9 mouse cellular contexts compared by ENCODE assay signal in the genomic region with DNA sequence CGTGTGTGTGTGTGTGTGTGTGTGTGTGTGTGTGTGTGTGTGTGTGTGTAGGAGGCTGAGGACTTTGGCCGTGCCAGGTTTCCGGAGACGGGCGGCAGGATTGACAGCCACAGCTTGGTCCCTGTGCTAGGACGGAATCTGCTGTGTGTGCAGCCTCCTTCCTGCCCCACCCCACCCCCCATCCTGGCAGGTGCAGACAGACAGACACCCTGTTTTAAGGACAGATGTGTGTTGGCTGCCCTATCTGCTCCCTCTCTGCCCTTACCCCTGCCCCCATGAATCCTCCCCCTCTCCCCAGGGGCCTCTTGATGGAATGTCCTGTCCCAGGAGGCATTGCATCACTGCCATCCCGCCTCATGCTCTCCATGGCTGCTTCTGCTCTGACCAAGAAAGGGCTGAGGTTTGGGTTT.
DNase-seq lines count a peak whose midpoint lies in the region; ATAC-seq lines count a peak whose summit lies in the region.
"Had no signal": no experiment of that assay in that cellular context is flagged by ENCODE, and none has a peak within 500 bp of the region (broad histone marks: within the 10 kb centered on the region; RNA-seq: fewer than 3 reads in every experiment).

No protein-coding gene starts in this region.

- no peaks in the 10 kb centered on the region for H3K9me3 ChIP-seq in midbrain, embryonic 11.5 days (ENCODE audit: control insufficient read depth, low read length)
- no peaks in the 10 kb centered on the region for H3K9me3 ChIP-seq in midbrain, embryonic 15.5 days
- H3K9me3 ChIP-seq in heart, embryonic 11.5 days (replicated peaks; ENCODE audit: control insufficient read depth, low read length), result peaks cover 4% of the 10 kb centered on the region; the same call in 1 of the 2 replicates
- H3K9me3 ChIP-seq: embryonic facial prominence, embryonic 12.5 days; midbrain, embryonic 10.5 days had no signal

- peak; percentile 53 for DNase-seq in midbrain, embryonic 11.5 days (ENCODE audit: low spot score, missing footprints)
- DNase-seq in kidney, postnatal 36 days, result peak; percentile 15 to 43
- DNase-seq in cerebellum, adult 8-10 months, result no peak
- DNase-seq in right cerebral cortex, postnatal 25 days, result no peak

- WGBS in midbrain, embryonic 11.5 days, result 73% methylated on average over 7 of the region's 7 CpGs
- 87% methylated on average over 7 of the region's 7 CpGs for WGBS in midbrain, embryonic 15.5 days
- 50% methylated on average over 6 of the region's 7 CpGs for WGBS in heart, embryonic 11.5 days (ENCODE audit: insufficient replicate concordance)

- ATAC-seq in midbrain, embryonic 11.5 days (ENCODE audit: low FRiP score), result no peak
- ATAC-seq in midbrain, embryonic 15.5 days (replicated peaks), result no peak
- ATAC-seq in heart, embryonic 11.5 days (replicated peaks; ENCODE audit: insufficient number of reproducible peaks, low FRiP score, low TSS enrichment), result 0 out of 2 replicates have a peak, but pooled peaks have one; percentile 23
- no peak for ATAC-seq in inflammation-experienced regulatory T-cells, adult 6 months

- no peaks in the 10 kb centered on the region for H3K4me1 ChIP-seq in midbrain, embryonic 11.5 days (ENCODE audit: control insufficient read depth, insufficient read depth, low read length)
- H3K4me1 ChIP-seq in midbrain, embryonic 15.5 days, result no peaks in the 10 kb centered on the region
- H3K4me1 ChIP-seq in heart, embryonic 11.5 days (ENCODE audit: control insufficient read depth, insufficient read depth, low read length), result peaks cover 12% of the 10 kb centered on the region
- H3K4me1 ChIP-seq: embryonic facial prominence, embryonic 12.5 days had no signal

- no peaks in the 10 kb centered on the region for H3K36me3 ChIP-seq in midbrain, embryonic 11.5 days (ENCODE audit: control insufficient read depth, insufficient read depth, low read length)
- H3K36me3 ChIP-seq in midbrain, embryonic 15.5 days (replicated peaks), result no peaks in the 10 kb centered on the region
- 0 out of 2 replicates have a peak, but pooled peaks cover under 1% of the 10 kb centered on the region for H3K36me3 ChIP-seq in heart, embryonic 11.5 days (ENCODE audit: control insufficient read depth, insufficient read depth, low read length)
- H3K36me3 ChIP-seq: embryonic facial prominence, embryonic 12.5 days; midbrain, embryonic 10.5 days had no signal

- no peaks in the 10 kb centered on the region for H3K27me3 ChIP-seq in midbrain, embryonic 11.5 days (ENCODE audit: control insufficient read depth, insufficient read depth, low read length)
- no peaks in the 10 kb centered on the region for H3K27me3 ChIP-seq in midbrain, embryonic 15.5 days (replicated peaks)
- no peaks in the 10 kb centered on the region for H3K27me3 ChIP-seq in heart, embryonic 11.5 days (ENCODE audit: control insufficient read depth, insufficient read depth, low read length)
- H3K27me3 ChIP-seq: embryonic facial prominence, embryonic 12.5 days had no signal

- H3K27ac ChIP-seq in midbrain, embryonic 11.5 days (ENCODE audit: low read depth, low read length), result no peak overlapping the region
- no peak overlapping the region for H3K27ac ChIP-seq in midbrain, embryonic 15.5 days
- peak overlapping the region; percentile 70 for H3K27ac ChIP-seq in heart, embryonic 11.5 days (ENCODE audit: low read depth, low read length)
- H3K27ac ChIP-seq: embryonic facial prominence, embryonic 12.5 days; midbrain, embryonic 10.5 days had no signal

- H3K4me2 ChIP-seq in midbrain, embryonic 11.5 days, result no peak overlapping the region
- no peak overlapping the region for H3K4me2 ChIP-seq in midbrain, embryonic 15.5 days
- no peak overlapping the region; the same call in 1 of the 2 replicates for H3K4me2 ChIP-seq in heart, embryonic 11.5 days
- H3K4me2 ChIP-seq: embryonic facial prominence, embryonic 12.5 days had no signal

- no peak overlapping the region for H3K4me3 ChIP-seq in midbrain, embryonic 11.5 days (ENCODE audit: low read depth, low read length)
- no peak overlapping the region for H3K4me3 ChIP-seq in midbrain, embryonic 15.5 days
- H3K4me3 ChIP-seq in heart, embryonic 11.5 days (ENCODE audit: low read depth, low read length), result no peak overlapping the region
- H3K4me3 ChIP-seq: embryonic facial prominence, embryonic 12.5 days; midbrain, embryonic 10.5 days had no signal

- no peak overlapping the region for H3K9ac ChIP-seq in midbrain, embryonic 11.5 days (ENCODE audit: low read length)
- H3K9ac ChIP-seq in midbrain, embryonic 15.5 days, result no peak overlapping the region
- H3K9ac ChIP-seq in heart, embryonic 11.5 days (ENCODE audit: low read depth, low read length), result peak overlapping the region; percentile 46; the same call in 1 of the 2 replicates
- H3K9ac ChIP-seq: embryonic facial prominence, embryonic 12.5 days had no signal

Comparison
In these comparisons a context has a peak if more than half of its experiments do, and no peak if none do; other contexts are left out.
1. DNase-seq: peak in midbrain, embryonic 11.5 days (single experiment) and kidney, postnatal 36 days (2 of 2); none in cerebellum, adult 8-10 months (single experiment) and right cerebral cortex, postnatal 25 days (single experiment).